Comparison of ENCODE assay signal across 13 mouse cellular contexts in genomic region chr12:73539151-73539550, GRCm38 (mm10). TPM values are rescaled to one million over a fixed set of nuclear protein-coding genes. Genes with fewer than 3 reads are reported as not detected.
A peak's percentile ranks its signal among the peaks of the same experiment; 100 is the strongest.
DNase-seq lines count a peak whose midpoint lies in the region; ATAC-seq and TF ChIP-seq lines count a peak whose summit lies in the region.
"Had no signal": no experiment of that assay in that cellular context is flagged by ENCODE, and none has a peak within 500 bp of the region (broad histone marks: within the 10 kb centered on the region; RNA-seq: fewer than 3 reads in every experiment).

No protein-coding gene starts in this region.

- 20% methylated on average over 2 of the region's 2 CpGs for WGBS in lung, postnatal 0 days
- WGBS in embryonic facial prominence, embryonic 10.5 days, result 36% methylated on average over 2 of the region's 2 CpGs
- WGBS in limb, embryonic 15.5 days, result 11% methylated on average over 2 of the region's 2 CpGs

- peaks cover under 1% of the 10 kb centered on the region for H3K27me3 ChIP-seq in lung, postnatal 0 days (replicated peaks; ENCODE audit: insufficient read depth, low read length)
- H3K27me3 ChIP-seq in embryonic facial prominence, embryonic 10.5 days (replicated peaks; ENCODE audit: low read depth, poor library complexity, severe bottlenecking), result peaks cover 16% of the 10 kb centered on the region
- H3K27me3 ChIP-seq in limb, embryonic 15.5 days, result peaks cover 11% of the 10 kb centered on the region

- no peak overlapping the region for H3K27ac ChIP-seq in lung, postnatal 0 days (ENCODE audit: low read length)
- no peak overlapping the region for H3K27ac ChIP-seq in embryonic facial prominence, embryonic 10.5 days (replicated peaks)
- no peak overlapping the region for H3K27ac ChIP-seq in limb, embryonic 15.5 days
- no peak overlapping the region for H3K27ac ChIP-seq in layer of hippocampus, adult 2 months
- H3K27ac ChIP-seq: forebrain, embryonic 15.5 days; liver, embryonic 14.5 days had no signal

- H3K9me3 ChIP-seq in lung, postnatal 0 days (ENCODE audit: low read length), result no peaks in the 10 kb centered on the region
- no peaks in the 10 kb centered on the region for H3K9me3 ChIP-seq in embryonic facial prominence, embryonic 10.5 days
- H3K9me3 ChIP-seq in limb, embryonic 15.5 days, result no peaks in the 10 kb centered on the region
- H3K9me3 ChIP-seq: forebrain, embryonic 15.5 days had no signal

- no peak for TF ChIP-seq EP300 in lung, postnatal 0 days (IDR thresholded peaks at IDR 0.05)

- H3K4me3 ChIP-seq in lung, postnatal 0 days (ENCODE audit: low read depth, low read length), result no peak overlapping the region
- peak overlapping the region; percentile 40 for H3K4me3 ChIP-seq in embryonic facial prominence, embryonic 10.5 days
- H3K4me3 ChIP-seq in limb, embryonic 15.5 days, result peak overlapping the region; percentile 13; the same call in 1 of the 2 replicates
- H3K4me3 ChIP-seq in layer of hippocampus, adult 2 months, result no peak overlapping the region
- H3K4me3 ChIP-seq: forebrain, embryonic 15.5 days had no signal

- TF ChIP-seq CTCF in lung, postnatal 0 days (IDR thresholded peaks at IDR 0.05), result no peak
- TF ChIP-seq CTCF in layer of hippocampus, adult 2 months (conservative IDR thresholded peaks at IDR 0.05), result no peak

- no peak overlapping the region for H3K4me2 ChIP-seq in lung, postnatal 0 days (replicated peaks; ENCODE audit: low read depth, low read length)
- H3K4me2 ChIP-seq in limb, embryonic 15.5 days, result no peak overlapping the region
- H3K4me2 ChIP-seq: forebrain, embryonic 15.5 days had no signal

- no peak overlapping the region for H3K9ac ChIP-seq in lung, postnatal 0 days (replicated peaks; ENCODE audit: low read depth)
- H3K9ac ChIP-seq in limb, embryonic 15.5 days, result no peak overlapping the region
- H3K9ac ChIP-seq: forebrain, embryonic 15.5 days; liver, embryonic 14.5 days had no signal

- no peaks in the 10 kb centered on the region for H3K36me3 ChIP-seq in lung, postnatal 0 days (ENCODE audit: insufficient read depth, low read length)
- H3K36me3 ChIP-seq in embryonic facial prominence, embryonic 10.5 days (replicated peaks), result no peaks in the 10 kb centered on the region
- H3K36me3 ChIP-seq in limb, embryonic 15.5 days, result no peaks in the 10 kb centered on the region
- H3K36me3 ChIP-seq: forebrain, embryonic 15.5 days had no signal

- no peaks in the 10 kb centered on the region for H3K4me1 ChIP-seq in lung, postnatal 0 days (ENCODE audit: insufficient read depth, low read depth, low read length)
- H3K4me1 ChIP-seq in embryonic facial prominence, embryonic 10.5 days, result peaks cover 51% of the 10 kb centered on the region
- peaks cover 14% of the 10 kb centered on the region; the same call in 1 of the 2 replicates for H3K4me1 ChIP-seq in limb, embryonic 15.5 days
- H3K4me1 ChIP-seq: forebrain, embryonic 15.5 days had no signal

- peak; percentile 78 for DNase-seq in heart, adult 11 months
- DNase-seq in heart, adult 9 months (ENCODE audit: low spot score in 2 of 2), result no peak
- DNase-seq in lung, postnatal 0 days (ENCODE audit: low spot score), result peak; percentile 27
- DNase-seq in lung, postnatal 36 days, result no peak
- DNase-seq in embryonic facial prominence, embryonic 10.5 days (ENCODE audit: low spot score), result peak; percentile 58
- no peak for DNase-seq in cerebellum, postnatal 25 days
- no peak for DNase-seq in layer of hippocampus, adult 2 months (ENCODE audit: low spot score in 2 of 2)
- DNase-seq: adrenal gland, adult 8-10 months; kidney, postnatal 14 days; thymus, adult 18-20 months had no signal

- no peak for ATAC-seq in lung, postnatal 0 days
- ATAC-seq in limb, embryonic 15.5 days (ENCODE audit: insufficient number of reproducible peaks, low FRiP score, low TSS enrichment, low read depth), result no peak
- ATAC-seq: forebrain, embryonic 15.5 days had no signal

RNA-seq across cellular contexts. Expression of gene Tmem30b, which starts 7.0 kb away (rescaled TPM):
- 19.3 and 19.4 TPM in 2 replicates for polyA plus RNA-seq in lung, postnatal 0 days (2015; fragmentation: Nextera tagmentation; extraction: Ambion mirVana)
- polyA plus RNA-seq in embryonic facial prominence, embryonic 10.5 days (2016; fragmentation: Nextera tagmentation; extraction: Ambion mirVana), result 8.1 and 11.0 TPM in 2 replicates
- polyA plus RNA-seq in limb, embryonic 15.5 days (2015; fragmentation: Nextera tagmentation; extraction: Ambion mirVana), result 16.8 and 19.1 TPM in 2 replicates
- total RNA-seq in layer of hippocampus, adult 2 months (2021), result not detected

RNA-seq across cellular contexts. Expression of gene Prkch, which starts 45.4 kb away (rescaled TPM):
- polyA plus RNA-seq in lung, postnatal 0 days (2015; fragmentation: Nextera tagmentation; extraction: Ambion mirVana), result 20.0 and 20.9 TPM in 2 replicates
- 6.7 and 6.9 TPM in 2 replicates for polyA plus RNA-seq in embryonic facial prominence, embryonic 10.5 days (2016; fragmentation: Nextera tagmentation; extraction: Ambion mirVana)
- polyA plus RNA-seq in limb, embryonic 15.5 days (2015; fragmentation: Nextera tagmentation; extraction: Ambion mirVana), result 17.3 and 18.2 TPM in 2 replicates
- 1 to 10 TPM; 3.2 to 3.7 TPM for total RNA-seq in layer of hippocampus, adult 2 months (2021)

Comparison
In these comparisons a context has a peak if more than half of its experiments do, and no peak if none do; other contexts are left out.
1. DNase-seq: peak in heart, adult 11 months (single experiment), lung, postnatal 0 days (single experiment) and embryonic facial prominence, embryonic 10.5 days (single experiment); none in heart, adult 9 months (0 of 2), lung, postnatal 36 days (single experiment), cerebellum, postnatal 25 days (0 of 2) and layer of hippocampus, adult 2 months (0 of 2).
2. H3K4me3 ChIP-seq: peak in embryonic facial prominence, embryonic 10.5 days (single experiment) and limb, embryonic 15.5 days (single experiment); none in lung, postnatal 0 days (single experiment) and layer of hippocampus, adult 2 months (single experiment).